Mouse (Mus musculus) forebrain, embryonic 13.5 days (tissue): ENCODE data around the gene Olfr1360. TPM values are rescaled to one million over a fixed set of nuclear protein-coding genes. Genes with fewer than 3 reads are reported as not detected.
"Not testable (repeated sequence)": the region's sequence is repeated elsewhere in the genome, so short reads cannot be mapped to it uniquely, and the experiment has no call there.

Experiments
- ATAC-seq: fragments of 200-750 bp; cut with Nextera tagmentation; 2 replicates; pipeline ENCODE4 v1.8.0; 2017
- H3K27ac ChIP-seq: fragments of 300-500 bp; sonication (generic); 2 replicates; pipeline ENCODE4 v1.5.1; 2015; ENCODE audit warnings: inconsistent platforms, mild to moderate bottlenecking, moderate library complexity
- H3K27me3 ChIP-seq: fragments of 300-500 bp; sonication (generic); 2 replicates; pipeline ENCODE4 v1.6.1; 2015; ENCODE audit warnings: mild to moderate bottlenecking, inconsistent platforms
- H3K36me3 ChIP-seq: fragments of 300-500 bp; sonication (generic); 2 replicates; pipeline ENCODE4 v1.6.1; 2015; ENCODE audit warnings: mild to moderate bottlenecking, inconsistent platforms; ENCODE audit not compliant: poor library complexity, severe bottlenecking
- H3K4me1 ChIP-seq: fragments of 300-500 bp; sonication (generic); 2 replicates; pipeline ENCODE4 v1.6.1; 2015; ENCODE audit warnings: inconsistent platforms
- H3K4me2 ChIP-seq: fragments of 300-500 bp; sonication (generic); 2 replicates; pipeline ENCODE4 v1.6.1; 2015; ENCODE audit warnings: inconsistent platforms, mild to moderate bottlenecking, moderate library complexity
- H3K4me3 ChIP-seq: fragments of 300-500 bp; sonication (generic); 2 replicates; pipeline ENCODE4 v1.5.1; 2015; ENCODE audit warnings: mild to moderate bottlenecking, inconsistent platforms
- H3K9ac ChIP-seq: fragments of 300-500 bp; sonication (generic); 2 replicates; pipeline ENCODE4 v1.6.1; 2015; ENCODE audit warnings: mild to moderate bottlenecking, inconsistent platforms
- H3K9me3 ChIP-seq: fragments of 300-500 bp; sonication (generic); replicated peaks from 2 replicates; pipeline ENCODE4 v1.6.1; 2016; ENCODE audit warnings: inconsistent platforms
- WGBS: fragments of 180-500 bp; shearing (Covaris S2); methylation state at CpG from one replicate; pipeline ENCODE4 v1.1.7; 2015; 5-methylcytosine and 5-hydroxymethylcytosine counted together
- polyA plus RNA-seq: library from polyadenylated mRNA; unstranded; fragments of >200 nt; fragmentation: Nextera tagmentation; extraction: Ambion mirVana; gene quantifications from 2 replicates; pipeline ENCODE4 v1.2.1, GENCODE M21; 2015

Gene Olfr1360
- polyA plus RNA-seq, result not detected in 2 replicates

DNA sequence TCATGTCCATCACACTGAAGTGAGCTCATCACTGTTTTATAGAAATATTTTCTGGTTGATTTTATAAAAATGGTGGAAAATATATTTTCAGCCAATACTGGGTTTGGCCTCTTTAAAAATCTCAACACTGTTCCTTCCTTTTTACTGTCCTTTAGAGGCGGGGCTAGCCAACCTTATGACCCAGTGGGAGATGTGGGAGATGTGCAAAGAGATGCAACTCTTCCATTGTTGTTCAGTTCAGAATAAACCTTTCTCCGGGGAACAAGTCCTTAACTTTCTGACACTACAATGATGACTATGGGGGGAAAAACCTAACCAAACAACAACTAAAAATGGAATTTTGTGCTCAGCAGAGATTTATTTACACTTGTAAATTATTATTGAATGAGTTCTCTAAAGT lies at the start of gene Olfr1360:
Gene Olfr1360 (minus strand): TSS at position 101 of the 400 bp plus-strand sequence.
- WGBS, result 72% methylated on average over 2 of the region's 2 CpGs
- no peaks in the 10 kb centered on the region for H3K36me3 ChIP-seq

DNA sequence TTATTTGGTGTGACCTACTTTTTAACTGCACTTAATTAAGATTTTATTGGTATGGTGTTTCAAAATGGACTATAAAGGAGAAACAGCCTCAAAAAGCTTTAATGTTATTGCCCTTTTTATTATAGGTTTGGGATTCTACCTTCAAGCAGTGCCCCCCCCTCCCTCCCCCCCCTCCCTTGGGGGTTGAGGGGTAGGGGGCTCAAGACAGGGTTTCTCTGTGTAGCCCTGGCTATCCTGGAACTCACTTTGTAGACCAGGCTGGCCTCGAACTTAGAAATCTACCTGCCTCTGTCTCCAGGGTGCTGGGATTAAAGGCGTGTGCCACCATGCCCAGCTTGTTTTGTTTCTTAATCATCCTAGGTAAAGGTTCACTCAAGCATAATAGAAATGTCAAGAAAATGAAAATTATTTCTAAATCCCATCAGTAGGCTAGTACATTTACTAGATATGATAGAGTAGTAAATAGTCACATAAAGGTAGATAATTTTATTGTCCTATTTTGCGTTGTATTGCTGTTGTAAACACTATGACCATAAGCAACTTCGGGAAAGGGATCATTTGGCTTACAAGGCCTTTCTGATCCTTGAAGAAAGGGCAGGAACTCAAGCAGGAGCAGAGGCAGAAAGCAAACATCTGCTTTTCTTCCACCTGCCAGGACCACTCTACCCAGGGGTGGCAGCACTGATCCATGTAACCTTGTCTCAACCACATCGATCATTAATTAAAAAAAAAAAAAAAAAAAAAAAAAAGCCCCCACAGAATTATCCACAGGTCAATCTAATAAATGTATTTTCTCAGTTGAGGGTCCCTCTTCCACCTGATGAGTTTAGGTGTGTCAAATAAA lies 46.0 kb upstream of the Olfr1360 start:
- 28% methylated on average over 5 of the region's 5 CpGs for WGBS
- H3K4me3 ChIP-seq, result no peak overlapping the region
- ATAC-seq, result no peak
- H3K9ac ChIP-seq, result 0 out of 2 replicates have a peak overlapping the region, but pooled peaks have one; percentile 71
- no peaks in the 10 kb centered on the region for H3K36me3 ChIP-seq
- H3K4me2 ChIP-seq, result peak overlapping the region; percentile 66
- no peaks in the 10 kb centered on the region for H3K27me3 ChIP-seq
- H3K27ac ChIP-seq, result peak overlapping the region; percentile 92; the same call in 1 of the 2 replicates
- peaks cover 43% of the 10 kb centered on the region for H3K4me1 ChIP-seq
- no peaks in the 10 kb centered on the region for H3K9me3 ChIP-seq

More for the DNA sequence above, at the start of gene Olfr1360:
- Histone ChIP-seq H3K27ac (no peak within 1 kb of the TSS), H3K9ac (no peak within 1 kb of the TSS), H3K4me2 (no peak within 1 kb of the TSS), H3K4me1 (no peaks in the 10 kb centered on the region), H3K9me3 (no peaks in the 10 kb centered on the region), H3K4me3 (no peak within 1 kb of the TSS), H3K27me3 (no peaks in the 10 kb centered on the region)
- ATAC-seq, result no peak

DNA sequence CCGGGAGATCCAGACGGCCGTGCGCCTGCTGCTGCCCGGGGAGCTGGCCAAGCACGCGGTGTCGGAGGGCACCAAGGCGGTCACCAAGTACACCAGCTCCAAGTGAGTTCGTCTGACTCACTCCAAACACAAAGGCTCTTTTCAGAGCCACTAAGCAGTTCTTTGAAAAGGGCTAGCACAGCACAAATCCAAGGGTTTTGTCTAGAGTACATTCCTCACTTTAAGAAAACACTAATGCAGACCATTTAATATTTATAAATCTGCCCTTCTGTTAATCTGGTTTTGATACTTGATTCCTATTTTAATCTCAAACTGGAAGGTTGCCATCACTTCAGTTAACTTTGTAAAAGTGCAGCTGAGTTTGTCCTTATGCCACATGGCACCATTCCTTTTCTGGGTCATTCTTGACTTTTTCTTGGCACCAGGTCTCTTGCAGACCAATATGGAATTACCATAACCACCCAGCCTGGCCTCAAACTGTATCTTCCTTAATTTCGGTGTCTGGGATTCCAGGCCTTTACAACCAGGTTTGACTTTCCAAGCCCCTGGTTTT lies 45.2 kb upstream of the Olfr1360 start:
- ATAC-seq, result peak; percentile 25

DNA sequence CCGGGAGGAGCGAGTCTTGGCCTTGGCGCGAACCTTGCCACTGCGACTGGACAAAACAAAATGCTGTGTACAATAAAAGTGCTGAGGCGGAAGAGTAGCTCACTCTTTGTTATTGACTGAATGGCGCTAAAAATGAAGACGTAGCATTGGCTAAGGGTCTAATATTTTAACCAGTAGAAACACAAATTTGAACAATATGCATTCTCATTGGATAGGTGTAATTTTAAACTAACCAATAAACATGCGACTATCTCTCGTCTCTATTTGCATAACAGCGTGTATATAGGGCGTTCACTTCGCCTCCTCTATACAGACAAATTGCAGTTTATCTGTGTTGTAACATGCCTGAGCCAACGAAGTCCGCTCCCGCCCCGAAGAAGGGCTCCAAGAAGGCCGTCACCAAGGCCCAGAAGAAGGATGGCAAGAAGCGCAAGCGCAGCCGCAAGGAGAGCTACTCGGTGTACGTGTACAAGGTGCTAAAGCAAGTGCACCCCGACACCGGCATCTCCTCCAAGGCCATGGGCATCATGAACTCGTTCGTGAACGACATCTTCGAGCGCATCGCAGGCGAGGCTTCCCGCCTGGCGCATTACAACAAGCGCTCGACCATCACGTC lies 44.7 kb upstream of the Olfr1360 start, which contains the start of gene Hist1h2bm:
Gene Hist1h2bm (plus strand): TSS at position 288 of the 616 bp plus-strand sequence.
- Histone ChIP-seq H3K4me3 (peak within 1 kb of the TSS; percentile 40), H3K27ac (peak within 1 kb of the TSS; percentile 92), H3K4me2 (peak within 1 kb of the TSS; percentile 66), H3K9ac (peak within 1 kb of the TSS; percentile 71), H3K4me1 (peaks cover 39% of the 10 kb centered on the region)
- H3K27me3 ChIP-seq, H3K36me3 ChIP-seq, H3K9me3 ChIP-seq: not testable (repeated sequence)
- under 1% methylated on average over 37 of the region's 37 CpGs for WGBS
- ATAC-seq, result peak; percentile 98

More for the DNA sequence above, 45.2 kb upstream of the Olfr1360 start:
- no peaks in the 10 kb centered on the region for H3K36me3 ChIP-seq
- peak overlapping the region; percentile 66 for H3K4me2 ChIP-seq
- H3K4me3 ChIP-seq, result peak overlapping the region; percentile 40
- H3K9me3 ChIP-seq, result no peaks in the 10 kb centered on the region
- WGBS, result 1% methylated on average over 11 of the region's 11 CpGs
- peak overlapping the region; percentile 71 for H3K9ac ChIP-seq
- H3K27me3 ChIP-seq, result no peaks in the 10 kb centered on the region
- H3K27ac ChIP-seq, result peak overlapping the region; percentile 92
- peaks cover 40% of the 10 kb centered on the region for H3K4me1 ChIP-seq

DNA sequence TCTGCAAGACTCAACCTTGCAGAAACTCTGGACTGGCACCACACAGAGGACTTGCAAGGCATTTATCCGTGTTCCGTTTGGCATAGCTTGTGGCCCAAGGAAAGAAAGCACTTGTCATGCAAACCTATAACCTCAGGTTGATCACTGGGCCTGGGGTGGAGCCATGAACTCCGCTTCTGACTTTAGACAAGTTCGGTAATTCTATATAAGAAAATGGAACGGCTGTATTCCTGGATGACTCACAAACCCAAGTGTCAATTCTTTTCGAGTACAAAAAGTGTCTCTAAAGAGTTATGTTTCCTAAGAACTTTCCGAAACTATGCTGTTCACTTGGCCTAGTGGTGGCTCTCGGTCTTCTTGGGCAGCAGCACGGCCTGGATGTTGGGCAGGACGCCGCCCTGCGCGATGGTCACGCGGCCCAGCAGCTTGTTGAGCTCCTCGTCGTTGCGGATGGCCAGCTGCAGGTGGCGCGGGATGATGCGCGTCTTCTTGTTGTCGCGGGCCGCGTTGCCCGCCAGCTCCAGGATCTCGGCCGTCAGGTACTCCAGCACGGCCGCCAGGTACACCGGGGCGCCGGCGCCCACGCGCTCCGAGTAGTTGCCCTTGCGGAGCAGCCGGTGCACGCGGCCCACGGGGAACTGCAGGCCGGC lies 44.0 kb upstream of the Olfr1360 start:
- H3K4me3 ChIP-seq, result peak overlapping the region; percentile 40
- H3K27ac ChIP-seq, result peak overlapping the region; percentile 86
- H3K9me3 ChIP-seq, H3K27me3 ChIP-seq, H3K36me3 ChIP-seq, ATAC-seq: not testable (repeated sequence)
- peak overlapping the region; percentile 60 for H3K9ac ChIP-seq
- WGBS, result 1% methylated on average over 22 of the region's 44 CpGs
- peak overlapping the region; percentile 66 for H3K4me2 ChIP-seq
- H3K4me1 ChIP-seq, result peaks cover 40% of the 10 kb centered on the region

DNA sequence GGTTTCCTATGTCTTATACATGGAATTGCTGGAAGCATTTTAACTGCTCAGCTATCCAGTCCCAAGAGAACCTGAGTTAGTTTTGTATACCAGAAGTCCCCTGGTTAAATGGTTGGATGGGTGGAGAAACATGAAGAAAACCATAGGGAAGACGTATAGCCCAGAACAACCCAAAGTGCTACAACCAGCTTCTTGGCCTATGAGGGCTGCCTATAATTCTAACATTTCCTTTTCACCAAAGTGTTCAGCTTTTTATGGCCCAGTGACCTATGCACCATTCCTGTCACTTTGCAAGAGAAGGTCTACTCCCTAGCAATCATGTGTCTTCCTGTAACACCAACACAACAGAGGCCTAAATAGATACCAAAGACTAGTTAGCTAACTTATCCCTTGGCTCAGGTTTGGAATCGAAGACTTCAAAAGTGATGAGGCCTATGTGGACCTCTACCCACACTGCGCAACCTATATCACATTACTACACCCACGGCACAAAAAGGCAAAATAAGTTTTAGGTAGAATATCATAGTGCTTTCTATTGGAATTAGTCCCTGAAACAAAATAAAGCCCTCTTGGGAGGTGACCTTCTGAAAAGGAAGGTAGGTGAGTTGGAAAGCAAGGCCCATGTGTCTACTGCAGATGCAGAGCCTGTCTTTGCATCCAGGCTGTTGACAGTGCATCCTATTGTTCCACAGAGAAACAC lies 41.3 kb upstream of the Olfr1360 start:
- H3K9me3 ChIP-seq, result no peaks in the 10 kb centered on the region
- H3K9ac ChIP-seq, result peak overlapping the region; percentile 72
- peak overlapping the region; percentile 86 for H3K27ac ChIP-seq
- H3K4me2 ChIP-seq, result peak overlapping the region; percentile 62
- ATAC-seq, result no peak
- peak overlapping the region; percentile 48 for H3K4me3 ChIP-seq
- 54% methylated on average over 4 of the region's 4 CpGs for WGBS
- no peaks in the 10 kb centered on the region for H3K27me3 ChIP-seq
- no peaks in the 10 kb centered on the region for H3K36me3 ChIP-seq
- H3K4me1 ChIP-seq, result peaks cover 48% of the 10 kb centered on the region

DNA sequence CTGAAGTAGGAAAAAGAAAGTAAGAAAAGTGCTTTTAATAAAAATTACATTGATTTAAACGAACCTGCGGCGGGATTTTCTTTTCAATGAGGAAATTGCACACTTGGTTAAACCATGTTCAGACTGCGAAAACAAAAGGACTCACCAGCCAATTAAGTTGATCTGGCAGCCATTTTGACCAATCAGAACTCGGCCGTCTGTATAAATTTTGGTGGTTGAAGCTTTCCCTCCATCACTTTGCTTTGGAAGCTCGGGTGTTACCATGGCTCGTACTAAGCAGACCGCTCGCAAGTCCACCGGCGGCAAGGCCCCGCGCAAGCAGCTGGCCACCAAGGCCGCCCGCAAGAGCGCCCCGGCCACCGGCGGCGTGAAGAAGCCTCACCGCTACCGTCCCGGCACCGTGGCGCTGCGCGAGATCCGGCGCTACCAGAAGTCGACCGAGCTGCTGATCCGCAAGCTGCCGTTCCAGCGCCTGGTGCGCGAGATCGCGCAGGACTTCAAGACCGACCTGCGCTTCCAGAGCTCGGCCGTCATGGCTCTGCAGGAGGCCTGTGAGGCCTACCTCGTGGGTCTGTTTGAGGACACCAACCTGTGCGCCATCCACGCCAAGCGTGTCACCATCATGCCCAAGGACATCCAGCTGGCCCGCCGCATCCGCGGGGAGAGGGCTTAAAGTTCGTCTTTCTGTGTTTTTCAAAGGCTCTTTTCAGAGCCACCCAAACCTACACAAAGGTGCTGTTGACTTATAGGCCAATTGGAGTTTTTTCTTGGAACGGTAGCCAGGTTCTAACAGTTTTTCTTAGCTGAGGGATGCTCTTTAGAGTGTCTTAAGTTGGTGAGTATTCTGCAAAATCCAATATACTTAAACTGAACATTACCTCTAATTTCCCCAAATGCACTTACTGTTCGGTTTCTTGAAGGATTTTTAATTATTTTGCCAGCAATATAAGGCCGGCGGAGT lies 40.5 kb upstream of the Olfr1360 start, which contains the start of gene Hist1h3h:
Gene Hist1h3h (plus strand): TSS at position 263 of the 961 bp plus-strand sequence.
- ATAC-seq, result peak; percentile 45

DNA sequence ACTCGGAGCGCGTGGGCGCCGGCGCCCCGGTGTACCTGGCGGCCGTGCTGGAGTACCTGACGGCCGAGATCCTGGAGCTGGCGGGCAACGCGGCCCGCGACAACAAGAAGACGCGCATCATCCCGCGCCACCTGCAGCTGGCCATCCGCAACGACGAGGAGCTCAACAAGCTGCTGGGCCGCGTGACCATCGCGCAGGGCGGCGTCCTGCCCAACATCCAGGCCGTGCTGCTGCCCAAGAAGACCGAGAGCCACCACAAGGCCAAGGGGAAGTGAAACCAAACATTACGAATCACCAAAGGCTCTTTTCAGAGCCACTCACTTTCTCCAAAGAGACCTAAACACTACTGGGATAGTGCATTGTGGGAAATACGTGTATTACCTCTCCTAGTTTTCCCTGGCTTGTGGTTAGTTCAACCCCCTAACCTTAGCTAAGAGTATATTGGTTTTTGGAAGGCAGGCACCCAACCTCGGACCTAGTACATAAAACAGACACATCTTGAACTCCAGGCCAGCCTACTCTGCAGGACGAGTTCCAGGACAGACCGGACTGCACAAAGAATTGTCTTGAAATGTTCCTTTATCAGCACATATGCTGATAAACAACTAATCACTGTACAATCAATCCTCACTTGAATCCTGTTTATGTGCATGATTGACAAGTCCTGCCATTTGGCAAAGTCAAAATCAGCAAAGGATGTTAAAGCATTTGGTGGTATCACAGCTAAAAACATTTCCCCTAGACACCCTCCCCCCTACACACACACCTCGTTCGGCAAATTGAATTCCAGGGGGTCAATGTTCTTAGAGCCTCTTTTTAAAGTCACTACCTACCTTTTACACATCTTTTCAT lies 39.6 kb upstream of the Olfr1360 start:
- ATAC-seq, result peak; percentile 14
- Histone ChIP-seq H3K27ac (peak overlapping the region; percentile 98), H3K4me1 (peaks cover 39% of the 10 kb centered on the region), H3K4me2 (peak overlapping the region; percentile 85), H3K9ac (peak overlapping the region; percentile 87), H3K4me3 (peak overlapping the region; percentile 49)
- not testable (repeated sequence) for H3K27me3 ChIP-seq, H3K36me3 ChIP-seq, H3K9me3 ChIP-seq
- WGBS, result 1% methylated on average over 9 of the region's 38 CpGs

More for the DNA sequence above, 40.5 kb upstream of the Olfr1360 start, which contains the start of gene Hist1h3h:
- not testable (repeated sequence) for H3K27me3 ChIP-seq, H3K36me3 ChIP-seq, H3K9me3 ChIP-seq
- Histone ChIP-seq H3K27ac (peak within 1 kb of the TSS; percentile 98), H3K4me3 (peak within 1 kb of the TSS; percentile 49), H3K4me1 (peaks cover 44% of the 10 kb centered on the region), H3K4me2 (peak within 1 kb of the TSS; percentile 85), H3K9ac (peak within 1 kb of the TSS; percentile 87)
- WGBS, result under 1% methylated on average over 30 of the region's 56 CpGs

DNA sequence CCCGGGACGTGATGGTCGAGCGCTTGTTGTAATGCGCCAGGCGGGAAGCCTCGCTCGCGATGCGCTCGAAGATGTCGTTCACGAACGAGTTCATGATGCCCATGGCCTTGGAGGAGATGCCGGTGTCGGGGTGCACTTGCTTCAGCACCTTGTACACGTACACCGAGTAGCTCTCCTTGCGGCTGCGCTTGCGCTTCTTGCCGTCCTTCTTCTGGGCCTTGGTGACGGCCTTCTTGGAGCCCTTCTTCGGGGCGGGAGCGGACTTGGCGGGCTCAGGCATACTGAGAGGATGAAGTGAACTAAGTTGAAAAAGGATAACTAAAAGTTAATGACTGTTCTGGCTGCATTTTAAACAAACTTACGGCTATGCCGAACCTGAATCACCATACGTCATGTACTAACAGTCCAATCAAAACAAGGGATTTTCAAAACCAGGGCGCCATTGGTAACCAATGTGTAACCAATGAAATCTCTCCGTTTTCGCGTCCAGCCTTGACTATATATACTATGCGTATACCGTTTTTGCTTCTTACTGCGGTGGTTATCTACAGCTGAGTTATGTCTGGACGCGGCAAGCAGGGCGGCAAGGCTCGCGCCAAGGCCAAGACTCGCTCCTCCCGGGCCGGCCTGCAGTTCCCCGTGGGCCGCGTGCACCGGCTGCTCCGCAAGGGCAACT lies 38.8 kb upstream of the Olfr1360 start, which contains the start of the genes Hist1h2bl and Hist1h2ai:
Gene Hist1h2bl (minus strand): TSS at position 280 of the 676 bp plus-strand sequence.
Gene Hist1h2ai (plus strand): TSS at position 559 of the 676 bp plus-strand sequence.
- Histone ChIP-seq H3K27ac (peak within 1 kb of the TSS; percentile 98), H3K4me1 (peaks cover 37% of the 10 kb centered on the region), H3K9ac (peak within 1 kb of the TSS; percentile 87), H3K4me2 (peak within 1 kb of the TSS; percentile 85), H3K4me3 (peak within 1 kb of the TSS; percentile 49)
- ATAC-seq, result peak; percentile 95
- not testable (repeated sequence) for H3K36me3 ChIP-seq, H3K27me3 ChIP-seq, H3K9me3 ChIP-seq
- WGBS, result under 1% methylated on average over 33 of the region's 50 CpGs
